Mouse (Mus musculus): ENCODE results near the gene Zfand3. TPM values are rescaled to one million over a fixed set of nuclear protein-coding genes. Genes with fewer than 3 reads are reported as not detected.

The Zfand3 gene
- polyA plus RNA-seq, 1 experiment from 2014 or later, result 47.2 TPM

DNA sequence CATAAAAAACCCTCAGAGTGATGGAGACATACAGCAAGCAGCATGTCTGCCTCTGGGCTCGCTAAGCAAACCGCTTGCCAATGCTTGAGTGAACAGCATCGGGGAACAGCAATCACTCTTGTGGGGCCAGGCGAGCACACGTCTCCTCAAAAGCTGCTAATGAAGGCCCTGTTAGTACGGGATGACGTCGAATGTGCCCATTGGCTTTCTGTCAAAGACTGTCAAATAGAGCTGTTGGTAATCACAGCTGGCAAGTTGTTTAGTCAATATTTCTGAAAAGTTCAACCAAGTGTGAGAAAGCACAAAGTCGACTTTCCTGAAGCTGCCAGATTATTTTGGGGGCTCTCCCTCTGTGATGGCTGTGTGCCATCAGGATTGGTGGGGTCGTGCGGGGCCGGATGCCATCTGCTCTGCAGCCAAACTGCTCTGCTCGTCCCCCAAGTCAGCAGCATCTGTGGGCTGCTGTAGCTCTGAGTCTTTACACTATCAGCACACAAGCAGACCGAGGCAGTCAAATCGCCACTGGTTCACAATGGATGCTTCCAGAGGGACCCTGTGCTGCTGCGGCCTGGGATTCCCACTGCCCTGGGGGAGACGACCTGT, 237.3 kb downstream of the Zfand3 start:
- Histone ChIP-seq H3K4me1 (ENCODE audit: control insufficient read depth, insufficient read depth, low read length) (peaks cover 19% of the 10 kb centered on the region; the same call in 1 of the 2 replicates), H3K27me3 (ENCODE audit: control insufficient read depth, insufficient read depth, low read length) (no peaks in the 10 kb centered on the region), H3K9ac (replicated peaks; ENCODE audit: low read depth, low read length) (no peak overlapping the region), H3K9me3 (ENCODE audit: control insufficient read depth, low read depth, low read length) (no peaks in the 10 kb centered on the region), H3K4me2 (replicated peaks; ENCODE audit: low read depth, low read length) (no peak overlapping the region), H3K36me3 (ENCODE audit: control insufficient read depth, insufficient read depth, low read length) (no peaks in the 10 kb centered on the region), H3K27ac (ENCODE audit: low read length) (no peak overlapping the region), H3K4me3 (ENCODE audit: low read depth, low read length) (no peak overlapping the region)
- 63% methylated on average over 17 of the region's 17 CpGs for WGBS
- ATAC-seq (ENCODE audit: insufficient number of reproducible peaks, insufficient read depth, low FRiP score, low read depth), result no peak

DNA sequence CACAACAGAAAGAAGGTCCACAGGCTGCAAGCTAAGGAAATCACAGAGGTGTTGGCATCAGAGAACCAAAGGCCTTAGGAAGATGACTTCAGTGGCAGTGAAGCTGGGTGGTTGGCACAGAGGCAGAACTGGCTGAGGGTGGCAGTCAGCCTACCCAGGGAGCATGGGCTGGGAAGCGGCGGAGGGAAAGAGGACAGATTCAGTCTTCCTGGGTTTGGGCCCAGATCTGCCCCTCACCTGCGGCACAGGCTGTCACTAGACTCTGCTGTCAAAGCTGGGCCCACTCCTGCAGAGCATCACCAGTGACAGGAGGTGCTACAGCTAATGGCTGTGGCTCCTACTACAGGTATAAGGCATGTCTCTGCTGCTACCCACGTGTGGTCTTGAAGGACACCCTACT, 238.1 kb downstream of the Zfand3 start:
- Histone ChIP-seq H3K27me3 (ENCODE audit: control insufficient read depth, insufficient read depth, low read length) (no peaks in the 10 kb centered on the region), H3K9me3 (ENCODE audit: control insufficient read depth, low read depth, low read length) (no peaks in the 10 kb centered on the region), H3K27ac (ENCODE audit: low read length) (no peak overlapping the region), H3K4me2 (replicated peaks; ENCODE audit: low read depth, low read length) (no peak overlapping the region), H3K36me3 (ENCODE audit: control insufficient read depth, insufficient read depth, low read length) (no peaks in the 10 kb centered on the region), H3K9ac (replicated peaks; ENCODE audit: low read depth, low read length) (no peak overlapping the region), H3K4me3 (ENCODE audit: low read depth, low read length) (no peak overlapping the region), H3K4me1 (ENCODE audit: control insufficient read depth, insufficient read depth, low read length) (peaks cover 19% of the 10 kb centered on the region; the same call in 1 of the 2 replicates)
- WGBS, result 87% methylated on average over 4 of the region's 4 CpGs
- no peak for ATAC-seq (ENCODE audit: insufficient number of reproducible peaks, insufficient read depth, low FRiP score, low read depth)

DNA sequence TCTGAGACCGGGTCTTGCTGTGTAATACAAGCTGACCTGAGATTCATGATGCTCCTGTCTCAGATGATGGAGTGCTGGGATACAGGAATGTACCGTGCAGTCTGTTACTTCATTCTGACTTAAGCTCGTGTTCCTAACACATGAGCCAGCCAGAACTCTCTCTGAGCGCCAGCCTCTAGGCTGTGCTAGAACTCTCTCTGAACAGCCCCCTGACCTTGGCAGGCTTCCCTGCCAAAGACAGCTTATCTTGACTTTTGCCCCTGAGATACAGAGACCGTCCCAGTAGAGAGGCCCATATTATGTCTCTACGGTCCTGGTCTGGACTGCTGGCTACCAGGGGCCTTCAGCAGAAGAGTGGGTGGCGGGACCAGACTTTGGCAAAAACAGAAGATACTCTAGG, 239.0 kb downstream of the Zfand3 start:
- WGBS, result 65% methylated on average over 7 of the region's 7 CpGs
- Histone ChIP-seq H3K4me3 (ENCODE audit: low read depth, low read length) (no peak overlapping the region), H3K9me3 (ENCODE audit: control insufficient read depth, low read depth, low read length) (no peaks in the 10 kb centered on the region), H3K27me3 (ENCODE audit: control insufficient read depth, insufficient read depth, low read length) (no peaks in the 10 kb centered on the region), H3K36me3 (ENCODE audit: control insufficient read depth, insufficient read depth, low read length) (no peaks in the 10 kb centered on the region), H3K4me2 (replicated peaks; ENCODE audit: low read depth, low read length) (no peak overlapping the region), H3K9ac (replicated peaks; ENCODE audit: low read depth, low read length) (no peak overlapping the region), H3K4me1 (ENCODE audit: control insufficient read depth, insufficient read depth, low read length) (peaks cover 19% of the 10 kb centered on the region; the same call in 1 of the 2 replicates), H3K27ac (ENCODE audit: low read length) (no peak overlapping the region)
- no peak for ATAC-seq (ENCODE audit: insufficient number of reproducible peaks, insufficient read depth, low FRiP score, low read depth)

DNA sequence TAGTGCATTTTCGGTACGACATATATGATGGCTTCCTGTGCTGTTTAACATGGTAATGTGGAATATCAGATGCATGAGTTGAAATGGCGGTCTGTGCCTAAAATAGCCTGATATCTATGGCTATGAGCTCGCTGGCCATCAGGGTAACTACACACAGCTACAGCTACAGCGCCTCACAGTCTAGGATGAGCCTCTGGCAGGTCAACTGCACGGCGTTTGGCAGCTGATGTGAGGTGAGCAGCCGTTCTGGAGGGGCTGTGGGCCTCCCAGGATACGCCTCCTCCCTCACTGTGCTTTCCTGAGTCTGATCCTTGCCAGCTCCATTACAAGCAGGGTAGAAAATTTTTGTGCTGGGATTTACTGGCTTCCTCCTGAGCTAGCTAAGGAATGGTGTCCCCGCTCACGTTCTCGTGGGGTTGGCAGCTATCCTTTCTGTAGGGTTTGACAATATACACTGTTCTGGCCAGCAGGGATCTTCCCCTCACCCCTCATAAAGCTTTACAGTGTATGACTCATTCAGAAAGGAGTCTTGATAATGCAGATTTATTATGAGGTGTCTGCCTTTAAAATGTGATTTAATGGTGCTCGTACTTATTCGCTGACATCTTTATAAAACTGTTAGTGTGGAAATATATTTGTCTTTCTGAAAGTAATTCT, 240.2 kb downstream of the Zfand3 start:
- peak; percentile 53; the same call in 1 of the 2 replicates for ATAC-seq (ENCODE audit: insufficient number of reproducible peaks, insufficient read depth, low FRiP score, low read depth)
- no peaks in the 10 kb centered on the region for H3K9me3 ChIP-seq (ENCODE audit: control insufficient read depth, low read depth, low read length)
- no peak overlapping the region for H3K4me2 ChIP-seq (replicated peaks; ENCODE audit: low read depth, low read length)
- no peaks in the 10 kb centered on the region for H3K27me3 ChIP-seq (ENCODE audit: control insufficient read depth, insufficient read depth, low read length)
- 55% methylated on average over 14 of the region's 14 CpGs for WGBS
- no peak overlapping the region for H3K4me3 ChIP-seq (ENCODE audit: low read depth, low read length)
- H3K9ac ChIP-seq (replicated peaks; ENCODE audit: low read depth, low read length), result no peak overlapping the region
- H3K27ac ChIP-seq (ENCODE audit: low read length), result no peak overlapping the region; the same call in 1 of the 2 replicates
- no peaks in the 10 kb centered on the region for H3K36me3 ChIP-seq (ENCODE audit: control insufficient read depth, insufficient read depth, low read length)
- peaks cover 19% of the 10 kb centered on the region; the same call in 1 of the 2 replicates for H3K4me1 ChIP-seq (ENCODE audit: control insufficient read depth, insufficient read depth, low read length)

DNA sequence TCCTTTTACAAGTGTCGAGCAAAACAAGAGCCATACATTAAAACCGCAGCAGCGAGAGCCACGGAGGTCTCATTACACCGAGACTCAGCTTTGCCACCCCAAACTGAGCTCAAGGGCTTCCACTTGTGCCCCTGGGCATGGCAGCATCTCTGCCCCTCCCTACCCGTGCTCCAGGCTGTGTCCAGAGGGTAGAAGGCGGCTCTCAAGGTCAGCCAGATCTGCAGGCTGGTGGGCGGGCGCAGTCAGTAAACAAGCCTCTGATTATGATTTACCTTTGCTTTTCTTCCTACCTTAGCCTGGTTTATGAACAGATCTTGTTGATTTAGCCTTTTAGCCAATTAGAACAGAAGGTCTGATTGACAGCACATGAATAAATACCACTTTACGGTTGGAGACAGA, 240.8 kb downstream of the Zfand3 start:
- Histone ChIP-seq H3K9me3 (ENCODE audit: control insufficient read depth, low read depth, low read length) (no peaks in the 10 kb centered on the region), H3K36me3 (ENCODE audit: control insufficient read depth, insufficient read depth, low read length) (no peaks in the 10 kb centered on the region), H3K4me2 (replicated peaks; ENCODE audit: low read depth, low read length) (no peak overlapping the region), H3K9ac (replicated peaks; ENCODE audit: low read depth, low read length) (no peak overlapping the region), H3K27ac (ENCODE audit: low read length) (peak overlapping the region; percentile 33; the same call in 1 of the 2 replicates), H3K4me3 (ENCODE audit: low read depth, low read length) (no peak overlapping the region), H3K4me1 (ENCODE audit: control insufficient read depth, insufficient read depth, low read length) (peaks cover 15% of the 10 kb centered on the region; the same call in 1 of the 2 replicates), H3K27me3 (ENCODE audit: control insufficient read depth, insufficient read depth, low read length) (no peaks in the 10 kb centered on the region)
- WGBS, result 46% methylated on average over 10 of the region's 10 CpGs
- no peak for ATAC-seq (ENCODE audit: insufficient number of reproducible peaks, insufficient read depth, low FRiP score, low read depth)

DNA sequence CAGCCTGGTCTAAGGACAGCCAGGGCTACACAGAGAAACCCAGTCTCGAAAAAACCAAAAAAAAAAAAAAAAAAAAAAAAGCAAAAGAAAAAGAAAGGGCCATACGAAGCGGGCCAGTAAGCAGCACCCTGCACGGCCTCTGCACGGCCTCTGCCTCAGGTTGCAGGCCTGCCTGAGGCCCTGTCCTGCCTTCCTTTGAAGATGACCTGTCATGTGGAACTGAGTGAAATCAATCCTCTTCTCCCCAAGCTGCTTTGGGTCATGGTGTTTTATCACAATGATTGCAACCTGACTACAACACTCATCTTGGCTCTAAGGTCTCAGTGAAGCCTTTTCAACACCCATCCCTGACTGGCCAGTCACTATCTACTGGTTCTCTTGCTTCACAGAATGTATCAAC, 248.5 kb downstream of the Zfand3 start:
- H3K9ac ChIP-seq (replicated peaks; ENCODE audit: low read depth, low read length), result no peak overlapping the region
- no peaks in the 10 kb centered on the region for H3K36me3 ChIP-seq (ENCODE audit: control insufficient read depth, insufficient read depth, low read length)
- H3K9me3 ChIP-seq (ENCODE audit: control insufficient read depth, low read depth, low read length), result no peaks in the 10 kb centered on the region
- ATAC-seq (ENCODE audit: insufficient number of reproducible peaks, insufficient read depth, low FRiP score, low read depth), result no peak
- no peaks in the 10 kb centered on the region for H3K4me1 ChIP-seq (ENCODE audit: control insufficient read depth, insufficient read depth, low read length)
- no peak overlapping the region for H3K4me2 ChIP-seq (replicated peaks; ENCODE audit: low read depth, low read length)
- H3K4me3 ChIP-seq (ENCODE audit: low read depth, low read length), result no peak overlapping the region
- WGBS, result 88% methylated on average over 5 of the region's 5 CpGs
- H3K27ac ChIP-seq (ENCODE audit: low read length), result no peak overlapping the region
- no peaks in the 10 kb centered on the region for H3K27me3 ChIP-seq (ENCODE audit: control insufficient read depth, insufficient read depth, low read length)

DNA sequence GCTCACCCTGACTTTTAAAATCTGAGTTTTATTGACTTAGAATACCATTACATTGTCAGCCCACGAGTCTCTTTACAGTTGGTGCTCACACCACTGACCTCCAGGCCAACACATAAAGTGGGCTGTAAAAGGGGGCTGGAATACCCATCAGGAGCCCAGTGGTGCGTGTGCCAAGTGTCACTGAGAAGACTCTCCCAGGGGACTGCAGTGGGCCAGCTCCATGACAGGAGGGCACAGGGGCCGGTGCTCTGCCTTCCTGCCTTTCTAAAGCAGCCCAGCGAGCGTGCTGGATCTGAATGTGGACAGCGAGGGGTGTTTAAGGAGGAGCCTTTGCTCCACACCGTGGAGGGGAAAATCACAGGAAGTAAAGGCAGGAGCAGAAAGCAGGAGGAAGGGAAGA, 249.4 kb downstream of the Zfand3 start:
- H3K4me3 ChIP-seq (ENCODE audit: low read depth, low read length), result no peak overlapping the region
- no peak for ATAC-seq (ENCODE audit: insufficient number of reproducible peaks, insufficient read depth, low FRiP score, low read depth)
- H3K4me1 ChIP-seq (ENCODE audit: control insufficient read depth, insufficient read depth, low read length), result no peaks in the 10 kb centered on the region
- H3K9ac ChIP-seq (replicated peaks; ENCODE audit: low read depth, low read length), result no peak overlapping the region
- no peak overlapping the region for H3K27ac ChIP-seq (ENCODE audit: low read length)
- no peaks in the 10 kb centered on the region for H3K9me3 ChIP-seq (ENCODE audit: control insufficient read depth, low read depth, low read length)
- no peak overlapping the region for H3K4me2 ChIP-seq (replicated peaks; ENCODE audit: low read depth, low read length)
- no peaks in the 10 kb centered on the region for H3K36me3 ChIP-seq (ENCODE audit: control insufficient read depth, insufficient read depth, low read length)
- 66% methylated on average over 7 of the region's 7 CpGs for WGBS
- H3K27me3 ChIP-seq (ENCODE audit: control insufficient read depth, insufficient read depth, low read length), result no peaks in the 10 kb centered on the region

DNA sequence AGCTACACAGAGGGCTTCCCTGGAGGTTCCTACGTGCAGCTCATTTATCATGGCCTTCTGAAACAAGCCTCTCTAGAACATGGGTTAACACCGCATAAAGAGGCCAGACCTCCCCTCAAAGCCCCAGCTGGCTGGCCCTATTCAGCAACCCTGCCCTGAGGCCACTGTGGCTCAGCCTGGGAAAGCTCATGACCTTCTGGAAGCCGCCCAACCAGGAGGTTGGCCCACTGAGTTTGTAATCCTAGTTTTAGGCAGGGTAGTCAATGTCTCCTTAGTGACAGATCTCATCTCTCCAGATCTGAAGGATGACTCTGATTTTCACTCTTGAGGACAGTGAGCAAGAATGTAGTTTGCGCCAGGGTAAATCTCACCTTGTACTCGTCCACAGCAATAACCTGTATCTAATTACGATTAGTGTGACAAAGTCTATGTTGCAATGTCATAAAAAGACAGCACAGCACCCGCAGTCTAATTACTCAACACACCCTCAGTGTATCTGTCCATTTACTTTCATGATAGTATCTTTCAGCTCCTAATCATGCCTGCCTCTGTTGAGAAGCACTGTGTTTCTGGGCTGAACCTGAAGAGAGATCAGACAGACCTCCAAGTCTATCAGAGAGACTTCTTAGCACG, 251.5 kb downstream of the Zfand3 start:
- Histone ChIP-seq H3K27me3 (ENCODE audit: control insufficient read depth, insufficient read depth, low read length) (no peaks in the 10 kb centered on the region), H3K36me3 (ENCODE audit: control insufficient read depth, insufficient read depth, low read length) (no peaks in the 10 kb centered on the region), H3K9ac (replicated peaks; ENCODE audit: low read depth, low read length) (no peak overlapping the region), H3K4me2 (replicated peaks; ENCODE audit: low read depth, low read length) (no peak overlapping the region), H3K4me3 (ENCODE audit: low read depth, low read length) (no peak overlapping the region), H3K27ac (ENCODE audit: low read length) (no peak overlapping the region), H3K9me3 (ENCODE audit: control insufficient read depth, low read depth, low read length) (no peaks in the 10 kb centered on the region), H3K4me1 (ENCODE audit: control insufficient read depth, insufficient read depth, low read length) (peaks cover 4% of the 10 kb centered on the region; the same call in 1 of the 2 replicates)
- 76% methylated on average over 8 of the region's 8 CpGs for WGBS
- no peak for ATAC-seq (ENCODE audit: insufficient number of reproducible peaks, insufficient read depth, low FRiP score, low read depth)
